Mouse (Mus musculus) spleen, adult 2 months (tissue): ENCODE measurements around the gene Set.

Source experiments
- CTCF ChIP-seq: fragments of 200-500 bp; IDR thresholded peaks from 2 replicates; pipeline ENCODE4 v1.5.1; 2011; ENCODE audit warnings: mild to moderate bottlenecking, inconsistent platforms; ENCODE audit not compliant: insufficient read depth, insufficient read length, insufficient replicate concordance; ENCODE audit errors: extremely low read depth
- POLR2A ChIP-seq: fragments of 200-500 bp; IDR thresholded peaks from 2 replicates; pipeline ENCODE4 v1.6.1; 2011; ENCODE audit warnings: low read depth, low read length, inconsistent platforms

GRCm38 (mm10) chr2:30093471-30094207, 36.5 kb downstream of the Set start, which contains the start of gene Zdhhc12:
- TF ChIP-seq CTCF (no peak), POLR2A (peak; percentile 69)
